Mouse (Mus musculus): Measurements from ENCODE around the gene Cox10.

The Cox10 gene

DNA sequence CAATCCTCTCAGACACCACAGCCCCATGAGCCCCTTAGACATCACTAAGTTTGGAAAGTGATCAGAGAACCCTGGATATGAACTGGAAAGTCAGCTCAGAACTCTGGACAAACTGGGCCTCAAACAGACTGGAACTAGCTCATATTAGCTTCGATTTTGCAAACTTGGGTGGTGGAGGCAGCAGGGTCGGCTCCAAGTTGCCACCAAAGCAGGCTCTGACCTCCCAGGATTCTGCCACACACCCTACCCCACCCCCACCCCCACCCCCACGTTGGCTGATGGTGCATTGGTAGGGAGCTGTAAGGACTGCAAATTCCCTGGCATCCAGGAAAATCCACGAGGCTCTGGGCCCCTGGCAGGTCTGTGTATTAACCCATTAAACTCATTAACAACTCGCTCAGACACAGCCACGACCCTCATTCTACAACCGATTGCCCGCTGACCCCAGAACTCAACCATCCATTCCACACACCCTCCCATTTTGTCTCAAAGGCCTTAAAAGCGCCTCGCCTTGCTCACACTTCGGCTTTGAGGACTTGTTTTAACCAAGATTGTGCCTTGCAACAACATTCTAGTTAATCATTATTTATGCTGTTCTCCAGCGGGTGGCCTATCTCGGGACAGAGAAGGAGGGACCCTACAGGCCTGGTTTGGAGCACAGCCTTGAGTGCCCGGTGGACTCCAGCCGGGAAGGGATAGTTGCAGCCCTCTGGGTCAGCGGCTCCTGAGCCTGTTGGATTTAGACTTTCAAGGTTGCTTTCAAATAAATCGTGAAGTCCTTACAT, 160.8 kb downstream of the Cox10 start:
- in situ Hi-C loops (cut with MboI, MseI), result loop anchor here (10.0 kb wide), 1 partner anchor 1886 kb away; the partner anchor contains the start of gene Zkscan6

DNA sequence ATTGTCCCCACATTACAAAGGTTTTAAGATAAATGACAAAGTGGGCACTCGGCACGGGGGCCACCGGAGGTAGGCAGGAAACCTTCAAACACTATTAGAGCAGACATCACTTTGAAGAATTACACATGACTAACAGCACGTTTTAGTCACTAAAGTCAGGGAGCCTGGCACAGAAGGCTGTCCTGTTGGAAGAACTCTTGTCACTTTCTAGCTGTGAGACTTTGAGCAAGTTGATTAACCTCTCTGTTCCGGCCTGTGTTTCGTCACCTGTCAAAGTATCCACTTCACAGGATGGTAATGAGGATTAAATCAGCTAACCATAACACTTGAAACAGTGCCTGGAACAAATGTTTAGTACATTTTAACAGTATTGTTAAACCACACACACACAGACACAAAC, 161.7 kb downstream of the Cox10 start:
- in situ Hi-C loops (cut with MboI, MseI), result loop anchor here (10.0 kb wide), 1 partner anchor 1887 kb away; the partner anchor contains the start of gene Zkscan6

DNA sequence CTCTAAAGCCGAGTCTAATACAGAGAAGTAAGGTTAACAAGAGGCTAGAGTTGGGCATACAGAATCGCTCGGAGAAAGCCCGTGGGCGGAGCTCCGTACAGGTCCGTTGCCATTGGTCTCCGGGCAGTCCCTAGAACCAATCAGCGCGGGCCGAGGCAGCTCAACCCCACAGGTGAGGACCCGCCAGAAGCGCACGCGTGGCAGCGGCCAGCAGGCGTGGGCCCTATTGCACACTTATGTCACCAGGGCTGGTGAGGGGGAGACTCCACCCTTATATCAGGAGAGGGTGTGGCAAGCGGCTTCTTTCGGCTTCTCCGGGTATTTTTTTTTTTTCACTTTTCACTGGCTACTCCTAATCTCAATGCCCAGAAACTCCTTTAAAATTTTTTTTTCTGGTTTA, 164.9 kb downstream of the Cox10 start:
- in situ Hi-C loops (cut with MboI, MseI), result loop anchor here (10.0 kb wide), 1 partner anchor 1890 kb away; the partner anchor contains the start of gene Zkscan6

DNA sequence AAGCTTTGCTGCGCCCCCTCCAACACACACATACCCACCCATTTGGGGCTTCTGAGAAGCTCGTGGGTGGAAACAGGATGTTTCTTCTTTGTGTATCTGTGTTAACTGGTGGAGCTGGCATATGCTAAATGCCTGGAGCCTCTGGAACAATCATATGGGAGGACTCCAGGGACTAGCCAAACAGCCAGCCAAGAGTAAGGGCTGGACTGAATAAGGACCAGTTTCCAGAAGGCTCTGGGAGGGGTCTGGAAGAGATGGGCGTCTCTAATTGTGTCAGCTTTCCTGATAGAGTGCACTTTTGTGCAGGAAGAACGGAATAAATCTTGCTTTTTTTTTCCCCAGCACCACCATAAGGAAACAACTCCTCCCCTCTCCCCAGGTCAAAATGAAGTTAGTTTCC, 165.3 kb downstream of the Cox10 start:
- in situ Hi-C loops (cut with MboI, MseI), result loop anchor here (10.0 kb wide), 1 partner anchor 1891 kb away; the partner anchor contains the start of gene Zkscan6

All from T-helper 2 cell (primary cell).